Mouse (Mus musculus): ENCODE measurements around the gene Vmn1r35. TPM values are rescaled to one million over a fixed set of nuclear protein-coding genes. Genes with fewer than 3 reads are reported as not detected.

Gene Vmn1r35
- not detected for polyA plus RNA-seq (2017; shearing (Covaris generic))

DNA sequence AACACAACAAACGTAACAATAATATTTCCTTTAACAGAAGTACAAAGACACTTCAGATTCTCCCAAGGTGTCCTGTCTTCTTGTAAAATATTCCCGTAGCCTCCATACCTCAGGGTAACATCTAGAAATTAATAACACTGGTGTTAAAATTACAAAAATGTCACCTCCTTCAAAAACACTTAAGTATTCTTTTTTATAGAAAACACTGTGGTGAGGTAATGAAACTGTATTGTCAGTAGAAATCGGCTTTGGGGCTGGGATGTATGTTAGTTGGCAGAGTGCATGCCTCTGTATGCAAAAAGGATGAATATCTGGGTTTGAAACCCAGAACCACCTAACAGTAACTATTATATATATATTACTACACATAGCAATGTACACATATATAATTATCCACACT, at the start of gene Vmn1r35:
Vmn1r35 (minus strand) TSS at position 101 of the 400 bp plus-strand sequence.

DNA sequence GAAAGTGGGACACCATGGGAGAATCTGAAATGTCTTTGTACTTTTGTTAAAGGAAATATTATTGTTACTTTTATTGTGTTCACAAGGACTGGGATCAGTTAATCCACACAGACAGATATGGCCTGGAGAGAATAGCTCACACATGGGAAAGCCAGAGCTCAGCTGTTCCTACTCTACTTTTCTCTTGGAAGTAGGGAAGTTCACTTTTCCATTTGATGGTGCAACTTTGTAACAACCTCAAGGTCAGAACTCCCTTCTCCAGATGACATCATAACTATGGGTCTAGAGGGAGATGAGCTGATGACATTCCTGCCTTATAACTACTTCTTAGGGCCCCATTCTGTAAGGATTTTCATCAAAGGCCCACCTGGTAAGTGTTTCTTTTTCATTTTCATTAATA, 43.4 kb upstream of the Vmn1r35 start, which contains the start of gene Vmn1r37:
Vmn1r37 (plus strand) TSS at position 301 of the 400 bp plus-strand sequence.

DNA sequence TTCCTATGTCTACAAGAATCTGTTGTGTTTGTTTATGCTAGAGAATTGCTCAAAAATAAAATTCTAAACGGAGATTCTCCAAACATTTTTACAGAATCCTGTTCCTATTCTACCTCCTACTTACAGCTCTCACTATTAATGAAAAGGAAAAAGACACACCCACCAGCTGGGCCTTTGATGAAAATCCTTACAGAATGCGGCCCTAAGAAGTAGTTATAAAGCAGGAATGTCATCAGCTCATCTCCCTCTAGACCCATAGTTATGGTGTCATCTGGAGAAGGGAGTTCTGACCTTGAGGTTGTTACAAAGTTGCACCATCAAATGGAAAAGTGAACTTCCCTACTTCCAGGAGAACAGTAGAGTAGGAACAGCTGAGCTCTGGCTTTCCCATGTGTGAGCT, 33.4 kb upstream of the Vmn1r35 start, which contains the start of gene Vmn1r36:
Vmn1r36 (minus strand) TSS at position 101 of the 400 bp plus-strand sequence.

DNA sequence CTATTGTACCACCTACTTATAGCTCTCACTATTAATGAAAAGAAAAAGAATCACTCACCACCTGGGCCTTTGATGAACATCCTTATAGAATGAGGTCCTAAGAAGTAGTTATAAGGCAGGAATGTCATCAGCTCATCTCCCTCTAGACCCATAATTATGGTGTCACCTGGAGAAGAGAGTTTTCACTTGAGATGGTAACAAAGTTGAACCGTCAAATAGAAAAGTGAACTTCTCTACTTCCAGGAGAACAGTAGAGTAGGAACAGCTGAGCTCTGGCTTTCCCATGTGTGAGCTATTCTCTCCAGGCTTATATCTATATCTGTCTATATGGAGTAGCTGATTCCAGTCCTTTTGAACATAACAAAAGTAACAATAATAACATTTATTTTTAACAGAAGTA, 41.9 kb downstream of the Vmn1r35 start, which contains the start of gene Vmn1r34:
Vmn1r34 (minus strand) TSS at position 101 of the 400 bp plus-strand sequence.

Other genes with a start within 250 kb of the Vmn1r35 start
- 27.9 TPM for gene Mad2l1, start 150.5 kb downstream of the Vmn1r35 start, polyA plus RNA-seq (2017; shearing (Covaris generic))
- gene Vmn1r32, start 125.8 kb downstream of the Vmn1r35 start, polyA plus RNA-seq (2017; shearing (Covaris generic)): not detected
- gene Vmn1r33, start 67.6 kb downstream of the Vmn1r35 start, polyA plus RNA-seq (2017; shearing (Covaris generic)): not detected
- not detected for gene Vmn1r34, start 42.0 kb downstream of the Vmn1r35 start, polyA plus RNA-seq (2017; shearing (Covaris generic))
- gene Vmn1r36, start 33.3 kb upstream of the Vmn1r35 start, polyA plus RNA-seq (2017; shearing (Covaris generic)): not detected
- gene Vmn1r37, start 43.5 kb upstream of the Vmn1r35 start, polyA plus RNA-seq (2017; shearing (Covaris generic)): not detected
- gene Vmn1r38, start 96.7 kb upstream of the Vmn1r35 start, polyA plus RNA-seq (2017; shearing (Covaris generic)): not detected
- not detected for gene Vmn1r39, start 124.7 kb upstream of the Vmn1r35 start, polyA plus RNA-seq (2017; shearing (Covaris generic))
- gene Gng12, start 210.5 kb upstream of the Vmn1r35 start, polyA plus RNA-seq (2017; shearing (Covaris generic)): 27.4 TPM